Mouse (Mus musculus) hindbrain, embryonic 11.5 days (tissue): ENCODE data around the gene Shisa6. TPM values are rescaled to one million over a fixed set of nuclear protein-coding genes. Genes with fewer than 3 reads are reported as not detected.

Source experiments
- ATAC-seq: fragments of 200-750 bp; cut with Nextera tagmentation; 2 replicates; pipeline ENCODE4 v1.8.0; 2017; ENCODE audit warnings: mild to moderate bottlenecking, moderate TSS enrichment, moderate library complexity; ENCODE audit not compliant: low FRiP score
- DNase-seq: peaks from one replicate; pipeline ENCODE4 v3.0.0-alpha.2; 2015; ENCODE audit warnings: low spot score
- H3K27ac ChIP-seq: fragments of 300-500 bp; sonication (generic); 2 replicates; pipeline ENCODE4 v1.5.1; 2014; ENCODE audit warnings: mild to moderate bottlenecking, low read depth, low read length
- H3K27me3 ChIP-seq: fragments of 300-500 bp; sonication (generic); 2 replicates; pipeline ENCODE4 v1.6.1; 2014; ENCODE audit warnings: mild to moderate bottlenecking, low read length, moderate library complexity, mixed read lengths; ENCODE audit not compliant: control insufficient read depth, insufficient read depth
- H3K36me3 ChIP-seq: fragments of 300-500 bp; sonication (generic); 2 replicates; pipeline ENCODE4 v1.6.1; 2014; ENCODE audit warnings: mild to moderate bottlenecking, low read length, moderate library complexity, mixed read lengths; ENCODE audit not compliant: control insufficient read depth, insufficient read depth
- H3K4me1 ChIP-seq: fragments of 300-500 bp; sonication (generic); replicated peaks from 2 replicates; pipeline ENCODE4 v1.6.1; 2014; ENCODE audit warnings: low read length, mixed read lengths; ENCODE audit not compliant: control insufficient read depth, insufficient read depth
- H3K4me2 ChIP-seq: fragments of 300-500 bp; sonication (generic); replicated peaks from 2 replicates; pipeline ENCODE4 v1.6.1; 2014; ENCODE audit warnings: mild to moderate bottlenecking, low read depth, low read length
- H3K4me3 ChIP-seq: fragments of 300-500 bp; sonication (generic); 2 replicates; pipeline ENCODE4 v1.5.1; 2014; ENCODE audit warnings: low read depth, low read length
- H3K9ac ChIP-seq: fragments of 300-500 bp; sonication (generic); 2 replicates; pipeline ENCODE4 v1.6.1; 2014; ENCODE audit warnings: low read depth, low read length
- H3K9me3 ChIP-seq: fragments of 300-500 bp; sonication (generic); 2 replicates; pipeline ENCODE4 v1.6.1; 2016; ENCODE audit warnings: low read length; ENCODE audit not compliant: control insufficient read depth
- WGBS: fragments of 180-500 bp; shearing (Covaris S2); extraction: QIAGEN DNeasy Blood & Tissue Kit; methylation state at CpG from one replicate; pipeline ENCODE4 v1.1.7; 2014; 5-methylcytosine and 5-hydroxymethylcytosine counted together
- polyA plus RNA-seq: library from polyadenylated mRNA; unstranded; fragments of >200 nt; fragmentation: Nextera tagmentation; extraction: Ambion mirVana; gene quantifications from 2 replicates; pipeline ENCODE4 v1.2.1, GENCODE M21; 2014

The Shisa6 gene
- polyA plus RNA-seq, 1 experiment from 2014 or later, result 1.4 TPM

- Histone ChIP-seq H3K9me3 (no peaks in the 10 kb centered on the region), H3K27ac (no peak overlapping the region), H3K4me3 (no peak overlapping the region), H3K4me2 (no peak overlapping the region), H3K9ac (no peak overlapping the region), H3K36me3 (no peaks in the 10 kb centered on the region), H3K4me1 (no peaks in the 10 kb centered on the region), H3K27me3 (no peaks in the 10 kb centered on the region)
- ATAC-seq (no peak), DNase-seq (no peak)
- WGBS, result 91% methylated on average over 4 of the region's 4 CpGs
Measured at GRCm38 (mm10) chr11:66534291-66534690, 8.5 kb upstream of the Shisa6 start.

- Histone ChIP-seq H3K36me3 (no peaks in the 10 kb centered on the region), H3K9ac (no peak overlapping the region), H3K4me1 (0 out of 2 replicates have a peak, but pooled peaks cover 2% of the 10 kb centered on the region), H3K4me3 (no peak overlapping the region), H3K27me3 (peaks cover 37% of the 10 kb centered on the region), H3K4me2 (no peak overlapping the region), H3K27ac (no peak overlapping the region), H3K9me3 (no peaks in the 10 kb centered on the region)
- ATAC-seq, result no peak
- peak; percentile 4 for DNase-seq
Measured at GRCm38 (mm10) chr11:66528146-66528545, 2.4 kb upstream of the Shisa6 start.

GRCm38 (mm10) chr11:66527343-66527742 is 1.6 kb upstream of the Shisa6 start:
- Histone ChIP-seq H3K27ac (no peak overlapping the region), H3K9me3 (no peaks in the 10 kb centered on the region), H3K27me3 (peaks cover 37% of the 10 kb centered on the region), H3K9ac (no peak overlapping the region), H3K4me1 (0 out of 2 replicates have a peak, but pooled peaks cover 2% of the 10 kb centered on the region), H3K36me3 (no peaks in the 10 kb centered on the region), H3K4me3 (no peak overlapping the region), H3K4me2 (no peak overlapping the region)
- ATAC-seq (no peak), DNase-seq (peak; percentile 42)
- 2% methylated on average over 5 of the region's 5 CpGs for WGBS

GRCm38 (mm10) chr11:66526981-66527320 is 1.2 kb upstream of the Shisa6 start:
- peak overlapping the region; percentile 93 for H3K4me2 ChIP-seq
- H3K4me1 ChIP-seq, result 0 out of 2 replicates have a peak, but pooled peaks cover 2% of the 10 kb centered on the region
- peaks cover 37% of the 10 kb centered on the region for H3K27me3 ChIP-seq
- no peak overlapping the region for H3K27ac ChIP-seq
- H3K36me3 ChIP-seq, result no peaks in the 10 kb centered on the region
- peak; percentile 46 for DNase-seq
- no peak overlapping the region; the same call in 1 of the 2 replicates for H3K9ac ChIP-seq
- H3K9me3 ChIP-seq, result no peaks in the 10 kb centered on the region
- 5% methylated on average over 5 of the region's 5 CpGs for WGBS
- ATAC-seq, result peak; percentile 48
- peak overlapping the region; percentile 57 for H3K4me3 ChIP-seq

GRCm38 (mm10) chr11:66526046-66526980 is 549 bp upstream of the Shisa6 start:
- Histone ChIP-seq H3K36me3 (no peaks in the 10 kb centered on the region), H3K27me3 (peaks cover 37% of the 10 kb centered on the region), H3K4me1 (0 out of 2 replicates have a peak, but pooled peaks cover 2% of the 10 kb centered on the region), H3K9me3 (no peaks in the 10 kb centered on the region), H3K27ac (0 out of 2 replicates have a peak overlapping the region, but pooled peaks have one; percentile 27), H3K9ac (peak overlapping the region; percentile 68), H3K4me2 (peak overlapping the region; percentile 93), H3K4me3 (peak overlapping the region; percentile 57)
- ATAC-seq (peak; percentile 71), DNase-seq (peak; percentile 71)
- under 1% methylated on average over 70 of the region's 126 CpGs for WGBS

GRCm38 (mm10) chr11:66524251-66524650 is 1.5 kb downstream of the Shisa6 start:
- Histone ChIP-seq H3K36me3 (no peaks in the 10 kb centered on the region), H3K27ac (no peak overlapping the region), H3K4me3 (no peak overlapping the region), H3K27me3 (peaks cover 37% of the 10 kb centered on the region), H3K9ac (no peak overlapping the region), H3K4me1 (0 out of 2 replicates have a peak, but pooled peaks cover 2% of the 10 kb centered on the region), H3K4me2 (no peak overlapping the region), H3K9me3 (no peaks in the 10 kb centered on the region)
- 44% methylated on average over 4 of the region's 4 CpGs for WGBS
- ATAC-seq (no peak), DNase-seq (no peak)

- ATAC-seq (no peak), DNase-seq (no peak)
- no peak overlapping the region for H3K9ac ChIP-seq
- no peak overlapping the region for H3K4me3 ChIP-seq
- no peak overlapping the region for H3K4me2 ChIP-seq
- H3K36me3 ChIP-seq, result no peaks in the 10 kb centered on the region
- WGBS, result 78% methylated on average over 4 of the region's 4 CpGs
- H3K4me1 ChIP-seq, result 0 out of 2 replicates have a peak, but pooled peaks cover 2% of the 10 kb centered on the region
- H3K27ac ChIP-seq, result no peak overlapping the region
- no peaks in the 10 kb centered on the region for H3K9me3 ChIP-seq
- H3K27me3 ChIP-seq, result peaks cover 28% of the 10 kb centered on the region
Measured at GRCm38 (mm10) chr11:66522376-66522775, 3.4 kb downstream of the Shisa6 start.

- WGBS, result 85% methylated on average over 6 of the region's 6 CpGs
- H3K27me3 ChIP-seq, result peaks cover 7% of the 10 kb centered on the region; the same call in 1 of the 2 replicates
- no peak overlapping the region for H3K9ac ChIP-seq
- ATAC-seq, result no peak
- no peaks in the 10 kb centered on the region for H3K9me3 ChIP-seq
- no peaks in the 10 kb centered on the region for H3K4me1 ChIP-seq
- H3K4me3 ChIP-seq, result no peak overlapping the region
- no peak overlapping the region for H3K4me2 ChIP-seq
- no peak overlapping the region for H3K27ac ChIP-seq
- H3K36me3 ChIP-seq, result no peaks in the 10 kb centered on the region
- no peak for DNase-seq
Measured at GRCm38 (mm10) chr11:66519386-66519785, 6.4 kb downstream of the Shisa6 start.

- ATAC-seq (no peak), DNase-seq (no peak)
- Histone ChIP-seq H3K27ac (no peak overlapping the region), H3K4me3 (no peak overlapping the region), H3K4me1 (no peaks in the 10 kb centered on the region), H3K36me3 (no peaks in the 10 kb centered on the region), H3K9ac (no peak overlapping the region), H3K4me2 (no peak overlapping the region), H3K27me3 (no peaks in the 10 kb centered on the region), H3K9me3 (no peaks in the 10 kb centered on the region)
- WGBS, result 89% methylated on average over 5 of the region's 5 CpGs
Measured at GRCm38 (mm10) chr11:66514346-66514745, 11.4 kb downstream of the Shisa6 start.
